Mouse (Mus musculus) kidney, embryonic 14.5 days (tissue): Measurements from ENCODE around the gene Unc13c. TPM values are rescaled to one million over a fixed set of nuclear protein-coding genes. Genes with fewer than 3 reads are reported as not detected.

ENCODE experiments used
- ATAC-seq: fragments of 200-750 bp; cut with Nextera tagmentation; 2 replicates; pipeline ENCODE4 v1.8.0; 2017; ENCODE audit warnings: moderate number of reproducible peaks, mild to moderate bottlenecking, moderate TSS enrichment, moderate library complexity; ENCODE audit not compliant: low FRiP score, low TSS enrichment
- H3K27ac ChIP-seq: fragments of 300-500 bp; sonication (generic); 2 replicates; pipeline ENCODE4 v1.5.1; 2014; ENCODE audit warnings: low read depth, mild to moderate bottlenecking, low read length, moderate library complexity, mixed read lengths
- H3K27me3 ChIP-seq: fragments of 300-500 bp; sonication (generic); 2 replicates; pipeline ENCODE4 v1.6.1; 2014; ENCODE audit warnings: mild to moderate bottlenecking, low read length; ENCODE audit not compliant: control insufficient read depth, insufficient read depth
- H3K36me3 ChIP-seq: fragments of 300-500 bp; sonication (generic); 2 replicates; pipeline ENCODE4 v1.6.1; 2014; ENCODE audit warnings: low read length, mixed read lengths; ENCODE audit not compliant: control insufficient read depth, insufficient read depth
- H3K4me1 ChIP-seq: fragments of 300-500 bp; sonication (generic); 2 replicates; pipeline ENCODE4 v1.6.1; 2014; ENCODE audit warnings: low read length, mixed read lengths; ENCODE audit not compliant: control insufficient read depth, insufficient read depth
- H3K4me2 ChIP-seq: fragments of 300-500 bp; sonication (generic); replicated peaks from 2 replicates; pipeline ENCODE4 v1.6.1; 2014; ENCODE audit warnings: low read depth, mild to moderate bottlenecking, low read length
- H3K4me3 ChIP-seq: fragments of 300-500 bp; sonication (generic); 2 replicates; pipeline ENCODE4 v1.5.1; 2014; ENCODE audit warnings: mild to moderate bottlenecking, low read length
- H3K9ac ChIP-seq: fragments of 300-500 bp; sonication (generic); 2 replicates; pipeline ENCODE4 v1.6.1; 2014; ENCODE audit warnings: low read depth, mild to moderate bottlenecking, low read length, moderate library complexity
- H3K9me3 ChIP-seq: fragments of 300-500 bp; sonication (generic); 2 replicates; pipeline ENCODE4 v1.6.1; 2016; ENCODE audit warnings: low read length; ENCODE audit not compliant: control insufficient read depth
- WGBS: fragments of 180-500 bp; shearing (Covaris S2); extraction: QIAGEN DNeasy Blood & Tissue Kit; methylation state at CpG from one replicate; pipeline ENCODE4 v1.1.7; 2014; 5-methylcytosine and 5-hydroxymethylcytosine counted together
- polyA plus RNA-seq: library from polyadenylated mRNA; unstranded; fragments of >200 nt; fragmentation: Nextera tagmentation; extraction: Ambion mirVana; gene quantifications from 2 replicates; pipeline ENCODE4 v1.2.1, GENCODE M21; 2014

The Unc13c gene
- polyA plus RNA-seq, 1 experiment from 2014 or later = 0.60 TPM

- no peak for ATAC-seq
- H3K36me3 ChIP-seq = no peaks in the 10 kb centered on the region
- H3K4me3 ChIP-seq = no peak overlapping the region
- no peaks in the 10 kb centered on the region for H3K27me3 ChIP-seq
- no peak overlapping the region for H3K9ac ChIP-seq
- no peaks in the 10 kb centered on the region for H3K4me1 ChIP-seq
- no peak overlapping the region for H3K27ac ChIP-seq
- 87% methylated on average over 4 of the region's 4 CpGs for WGBS
- H3K4me2 ChIP-seq = no peak overlapping the region
- no peaks in the 10 kb centered on the region for H3K9me3 ChIP-seq
Observed at GRCm38 (mm10) chr9:73612896-73613295, 355.9 kb downstream of the Unc13c start.

- Histone ChIP-seq H3K4me2 (no peak overlapping the region), H3K27ac (no peak overlapping the region), H3K36me3 (no peaks in the 10 kb centered on the region), H3K9ac (no peak overlapping the region), H3K9me3 (no peaks in the 10 kb centered on the region), H3K4me1 (no peaks in the 10 kb centered on the region), H3K4me3 (no peak overlapping the region), H3K27me3 (no peaks in the 10 kb centered on the region)
- no peak for ATAC-seq
- 57% methylated on average over 1 of the region's 1 CpGs for WGBS
Observed at GRCm38 (mm10) chr9:73603921-73604320, 364.8 kb downstream of the Unc13c start.

- WGBS = 65% methylated on average over 4 of the region's 4 CpGs
- no peaks in the 10 kb centered on the region; the same call in 1 of the 2 replicates for H3K27me3 ChIP-seq
- no peaks in the 10 kb centered on the region for H3K36me3 ChIP-seq
- ATAC-seq = no peak
- no peak overlapping the region for H3K4me2 ChIP-seq
- no peak overlapping the region for H3K4me3 ChIP-seq
- H3K4me1 ChIP-seq = no peaks in the 10 kb centered on the region
- H3K9ac ChIP-seq = no peak overlapping the region
- H3K9me3 ChIP-seq = no peaks in the 10 kb centered on the region
- no peak overlapping the region for H3K27ac ChIP-seq
Observed at GRCm38 (mm10) chr9:73565558-73565957, 403.2 kb downstream of the Unc13c start.

GRCm38 (mm10) chr9:73560037-73560436 lies 408.7 kb downstream of the Unc13c start:
- Histone ChIP-seq H3K4me3 (no peak overlapping the region), H3K4me1 (no peaks in the 10 kb centered on the region), H3K9ac (no peak overlapping the region), H3K27me3 (no peaks in the 10 kb centered on the region), H3K36me3 (no peaks in the 10 kb centered on the region), H3K9me3 (no peaks in the 10 kb centered on the region; the same call in 1 of the 2 replicates), H3K27ac (no peak overlapping the region), H3K4me2 (no peak overlapping the region)
- WGBS = 34% methylated on average over 5 of the region's 5 CpGs
- no peak for ATAC-seq

GRCm38 (mm10) chr9:73557805-73558204 lies 411.0 kb downstream of the Unc13c start:
- H3K9ac ChIP-seq = no peak overlapping the region
- no peaks in the 10 kb centered on the region for H3K36me3 ChIP-seq
- no peak for ATAC-seq
- no peak overlapping the region for H3K4me3 ChIP-seq
- H3K9me3 ChIP-seq = no peaks in the 10 kb centered on the region; the same call in 1 of the 2 replicates
- H3K27ac ChIP-seq = no peak overlapping the region
- 43% methylated on average over 2 of the region's 2 CpGs for WGBS
- H3K4me2 ChIP-seq = no peak overlapping the region
- H3K27me3 ChIP-seq = no peaks in the 10 kb centered on the region
- H3K4me1 ChIP-seq = no peaks in the 10 kb centered on the region

- 73% methylated on average over 6 of the region's 6 CpGs for WGBS
- no peak for ATAC-seq
- Histone ChIP-seq H3K36me3 (no peaks in the 10 kb centered on the region), H3K27ac (no peak overlapping the region), H3K4me2 (no peak overlapping the region), H3K9ac (no peak overlapping the region), H3K4me1 (no peaks in the 10 kb centered on the region), H3K9me3 (no peaks in the 10 kb centered on the region; the same call in 1 of the 2 replicates), H3K27me3 (no peaks in the 10 kb centered on the region), H3K4me3 (no peak overlapping the region)
Observed at GRCm38 (mm10) chr9:73555354-73555753, 413.4 kb downstream of the Unc13c start.

- Histone ChIP-seq H3K36me3 (no peaks in the 10 kb centered on the region), H3K4me3 (no peak overlapping the region), H3K27me3 (no peaks in the 10 kb centered on the region), H3K9me3 (no peaks in the 10 kb centered on the region), H3K4me2 (no peak overlapping the region), H3K4me1 (no peaks in the 10 kb centered on the region), H3K27ac (no peak overlapping the region), H3K9ac (no peak overlapping the region)
- no peak for ATAC-seq
- 58% methylated on average over 3 of the region's 3 CpGs for WGBS
Observed at GRCm38 (mm10) chr9:73472568-73472967, 496.2 kb downstream of the Unc13c start.

GRCm38 (mm10) chr9:73462027-73462426 lies 506.7 kb downstream of the Unc13c start:
- Histone ChIP-seq H3K9ac (no peak overlapping the region), H3K4me3 (no peak overlapping the region), H3K4me2 (no peak overlapping the region), H3K27me3 (no peaks in the 10 kb centered on the region), H3K4me1 (no peaks in the 10 kb centered on the region), H3K36me3 (no peaks in the 10 kb centered on the region), H3K27ac (no peak overlapping the region), H3K9me3 (no peaks in the 10 kb centered on the region)
- WGBS = 81% methylated on average over 2 of the region's 2 CpGs
- ATAC-seq = no peak

GRCm38 (mm10) chr9:73450009-73450408 lies 518.8 kb downstream of the Unc13c start:
- Histone ChIP-seq H3K36me3 (no peaks in the 10 kb centered on the region), H3K4me2 (no peak overlapping the region), H3K27me3 (no peaks in the 10 kb centered on the region), H3K4me3 (no peak overlapping the region), H3K9me3 (peaks cover 4% of the 10 kb centered on the region; the same call in 1 of the 2 replicates), H3K27ac (no peak overlapping the region), H3K4me1 (no peaks in the 10 kb centered on the region), H3K9ac (no peak overlapping the region)
- 67% methylated on average over 6 of the region's 6 CpGs for WGBS
- ATAC-seq = no peak
